Comparison of ENCODE assay signal across 12 mouse cellular contexts in the genomic region with DNA sequence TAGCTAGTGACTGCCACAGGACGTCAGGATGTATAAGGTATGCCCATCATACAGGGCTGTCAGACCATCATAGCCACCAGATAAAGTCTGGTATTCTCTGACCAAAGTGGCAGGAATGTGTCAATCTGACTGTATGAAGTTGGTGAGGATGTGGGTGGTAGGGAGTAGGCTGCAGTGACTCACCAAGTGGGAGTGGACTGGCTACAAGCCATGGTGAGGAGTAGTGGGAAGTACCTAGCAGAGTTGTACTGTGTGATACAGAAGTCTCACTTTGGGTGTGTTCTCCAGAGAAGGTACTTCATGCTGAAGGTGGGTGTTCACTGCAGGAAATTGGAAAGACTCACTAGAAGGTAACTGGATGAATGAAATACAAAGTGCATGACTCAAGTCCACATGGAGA. TPM values are rescaled to one million over a fixed set of nuclear protein-coding genes. Genes with fewer than 3 reads are reported as not detected.
DNase-seq lines count a peak whose midpoint lies in the region; ATAC-seq and TF ChIP-seq lines count a peak whose summit lies in the region.
"Had no signal": no experiment of that assay in that cellular context is flagged by ENCODE, and none has a peak within 500 bp of the region (broad histone marks: within the 10 kb centered on the region; RNA-seq: fewer than 3 reads in every experiment).

No protein-coding gene starts in this region.

- peaks cover 12% of the 10 kb centered on the region for H3K36me3 ChIP-seq in heart, embryonic 12.5 days
- peaks cover 2% of the 10 kb centered on the region for H3K36me3 ChIP-seq in lung, postnatal 0 days (ENCODE audit: insufficient read depth, low read length)
- H3K36me3 ChIP-seq in embryonic facial prominence, embryonic 10.5 days (replicated peaks): peaks cover 34% of the 10 kb centered on the region

- no peaks in the 10 kb centered on the region for H3K27me3 ChIP-seq in heart, embryonic 12.5 days (replicated peaks)
- no peaks in the 10 kb centered on the region for H3K27me3 ChIP-seq in lung, postnatal 0 days (replicated peaks; ENCODE audit: insufficient read depth, low read length)
- no peaks in the 10 kb centered on the region for H3K27me3 ChIP-seq in embryonic facial prominence, embryonic 10.5 days (replicated peaks; ENCODE audit: low read depth, poor library complexity, severe bottlenecking)
- H3K27me3 ChIP-seq: embryonic facial prominence, embryonic 13.5 days; hindbrain, embryonic 15.5 days had no signal

- peak; percentile 37 to 48 for DNase-seq in heart, adult 18-20 months
- peak; percentile 85 for DNase-seq in 416B (ENCODE audit: low read depth)
- peak; percentile 84 for DNase-seq in brain, adult 2 months (ENCODE audit: low read depth, low spot score)
- DNase-seq in lung, postnatal 0 days (ENCODE audit: low spot score): peak; percentile 56
- DNase-seq in thymus, postnatal 14 days: no peak
- DNase-seq in embryonic facial prominence, embryonic 10.5 days (ENCODE audit: low spot score): no peak
- no peak for DNase-seq in spleen, postnatal 14 days (ENCODE audit: low spot score in 2 of 2)
- DNase-seq: gastrocnemius, postnatal 14 days had no signal

- no peak overlapping the region for H3K27ac ChIP-seq in heart, embryonic 12.5 days (ENCODE audit: poor library complexity, severe bottlenecking)
- H3K27ac ChIP-seq in lung, postnatal 0 days (ENCODE audit: low read length): no peak overlapping the region
- no peak overlapping the region for H3K27ac ChIP-seq in embryonic facial prominence, embryonic 10.5 days (replicated peaks)
- H3K27ac ChIP-seq: embryonic facial prominence, embryonic 13.5 days; hindbrain, embryonic 15.5 days had no signal

- H3K9me3 ChIP-seq in heart, embryonic 12.5 days (replicated peaks): no peaks in the 10 kb centered on the region
- no peaks in the 10 kb centered on the region for H3K9me3 ChIP-seq in lung, postnatal 0 days (ENCODE audit: low read length)
- no peaks in the 10 kb centered on the region for H3K9me3 ChIP-seq in embryonic facial prominence, embryonic 10.5 days
- H3K9me3 ChIP-seq: embryonic facial prominence, embryonic 13.5 days; hindbrain, embryonic 15.5 days had no signal

- H3K9ac ChIP-seq in heart, embryonic 12.5 days: no peak overlapping the region
- no peak overlapping the region for H3K9ac ChIP-seq in lung, postnatal 0 days (replicated peaks; ENCODE audit: low read depth)
- H3K9ac ChIP-seq: embryonic facial prominence, embryonic 13.5 days; hindbrain, embryonic 15.5 days had no signal

- WGBS in heart, embryonic 12.5 days: 35% methylated on average over 1 of the region's 1 CpGs
- WGBS in lung, postnatal 0 days: 72% methylated on average over 1 of the region's 1 CpGs
- 87% methylated on average over 1 of the region's 1 CpGs for WGBS in embryonic facial prominence, embryonic 10.5 days

- no peak overlapping the region for H3K4me2 ChIP-seq in heart, embryonic 12.5 days
- H3K4me2 ChIP-seq in lung, postnatal 0 days (replicated peaks; ENCODE audit: low read depth, low read length): no peak overlapping the region
- H3K4me2 ChIP-seq: embryonic facial prominence, embryonic 13.5 days; hindbrain, embryonic 15.5 days had no signal

- H3K4me1 ChIP-seq in heart, embryonic 12.5 days (replicated peaks): peaks cover 8% of the 10 kb centered on the region
- H3K4me1 ChIP-seq in lung, postnatal 0 days (ENCODE audit: insufficient read depth, low read depth, low read length): no peaks in the 10 kb centered on the region
- no peaks in the 10 kb centered on the region for H3K4me1 ChIP-seq in embryonic facial prominence, embryonic 10.5 days
- H3K4me1 ChIP-seq: embryonic facial prominence, embryonic 13.5 days; hindbrain, embryonic 15.5 days had no signal

- peak; percentile 41; the same call in 1 of the 2 replicates for TF ChIP-seq EP300 in lung, postnatal 0 days (IDR thresholded peaks at IDR 0.05)

- H3K4me3 ChIP-seq in heart, embryonic 12.5 days: no peak overlapping the region
- no peak overlapping the region for H3K4me3 ChIP-seq in lung, postnatal 0 days (ENCODE audit: low read depth, low read length)
- no peak overlapping the region for H3K4me3 ChIP-seq in embryonic facial prominence, embryonic 10.5 days
- H3K4me3 ChIP-seq: embryonic facial prominence, embryonic 13.5 days; hindbrain, embryonic 15.5 days had no signal

- no peak for TF ChIP-seq CTCF in lung, postnatal 0 days (IDR thresholded peaks at IDR 0.05)

- ATAC-seq in heart, embryonic 12.5 days (ENCODE audit: insufficient number of reproducible peaks, low FRiP score): no peak
- ATAC-seq in lung, postnatal 0 days: peak; percentile 84

RNA-seq across cellular contexts. Expression of a gene that starts 41.4 kb away (rescaled TPM):
- 10 to 100 TPM; 12.5 to 16.2 TPM for total RNA-seq in heart, adult 18-20 months (2021)
- polyA plus RNA-seq in heart, embryonic 12.5 days (2016; fragmentation: Nextera tagmentation; extraction: Ambion mirVana): 23.0 and 25.4 TPM in 2 replicates
- 13.4 and 14.5 TPM in 2 replicates for polyA plus RNA-seq in lung, postnatal 0 days (2015; fragmentation: Nextera tagmentation; extraction: Ambion mirVana)
- 28.5 and 32.3 TPM in 2 replicates for polyA plus RNA-seq in embryonic facial prominence, embryonic 10.5 days (2016; fragmentation: Nextera tagmentation; extraction: Ambion mirVana)

RNA-seq across cellular contexts. Expression of a gene that starts 41.5 kb away (rescaled TPM):
- total RNA-seq in heart, adult 18-20 months (2021): 10 to 100 TPM; 21.8 to 22.1 TPM
- 37.5 and 38.5 TPM in 2 replicates for polyA plus RNA-seq in heart, embryonic 12.5 days (2016; fragmentation: Nextera tagmentation; extraction: Ambion mirVana)
- polyA plus RNA-seq in lung, postnatal 0 days (2015; fragmentation: Nextera tagmentation; extraction: Ambion mirVana): 24.4 and 26.0 TPM in 2 replicates
- polyA plus RNA-seq in embryonic facial prominence, embryonic 10.5 days (2016; fragmentation: Nextera tagmentation; extraction: Ambion mirVana): 49.6 and 53.5 TPM in 2 replicates

RNA-seq across cellular contexts. Expression of a gene that starts 51.0 kb away (rescaled TPM):
- 10 to 100 TPM in 1 of 2 experiments, 1 to 10 TPM in 1; 7.8 to 11.5 TPM for total RNA-seq in heart, adult 18-20 months (2021)
- polyA plus RNA-seq in heart, embryonic 12.5 days (2016; fragmentation: Nextera tagmentation; extraction: Ambion mirVana): 2.0 and 2.1 TPM in 2 replicates
- not detected in 2 replicates for polyA plus RNA-seq in lung, postnatal 0 days (2015; fragmentation: Nextera tagmentation; extraction: Ambion mirVana)
- 0.34 and 0.51 TPM in 2 replicates for polyA plus RNA-seq in embryonic facial prominence, embryonic 10.5 days (2016; fragmentation: Nextera tagmentation; extraction: Ambion mirVana)
- total RNA-seq: gastrocnemius, postnatal 14 days; layer of hippocampus, postnatal 14 days had no signal
- polyA plus RNA-seq: embryonic facial prominence, embryonic 13.5 days; hindbrain, embryonic 15.5 days had no signal

Comparison
In these comparisons a context has a peak if more than half of its experiments do, and no peak if none do; other contexts are left out.
1. DNase-seq: peak in heart, adult 18-20 months (2 of 2), 416B (single experiment), brain, adult 2 months (single experiment) and lung, postnatal 0 days (single experiment); none in thymus, postnatal 14 days (single experiment), embryonic facial prominence, embryonic 10.5 days (single experiment) and spleen, postnatal 14 days (0 of 2).